Mouse (Mus musculus) brown adipose tissue, adult 24 weeks (tissue): Measurements from ENCODE around the gene Siglec1. TPM values are rescaled to one million over a fixed set of nuclear protein-coding genes. Genes with fewer than 3 reads are reported as not detected.
A peak's percentile ranks its signal among the peaks of the same experiment; 100 is the strongest.
"Not testable (repeated sequence)": the region's sequence is repeated elsewhere in the genome, so short reads cannot be mapped to it uniquely, and the experiment has no call there.

Experiments
- H3K27ac ChIP-seq: fragments of 200-500 bp; replicated peaks from 2 replicates; pipeline ENCODE4 v1.5.1; 2012; ENCODE audit warnings: low read depth, mild to moderate bottlenecking, low read length
- H3K4me1 ChIP-seq: fragments of 200-500 bp; 2 replicates; pipeline ENCODE4 v1.6.1; 2012; ENCODE audit warnings: low read length, mixed read lengths; ENCODE audit not compliant: control insufficient read depth, insufficient read depth, insufficient read length
- H3K4me3 ChIP-seq: fragments of 200-500 bp; 2 replicates; pipeline ENCODE4 v1.5.1; 2012; ENCODE audit warnings: low read depth, mild to moderate bottlenecking, low read length, moderate library complexity; ENCODE audit not compliant: insufficient read depth
- polyA plus RNA-seq: library from polyadenylated mRNA; stranded (reverse); fragments of >200 nt; gene quantifications from 2 replicates; pipeline ENCODE4 v1.2.4, GENCODE M21; 2012; ENCODE audit not compliant: missing spikeins, insufficient read depth, insufficient read length

The Siglec1 gene
- polyA plus RNA-seq, 1 experiment: 1.2 TPM

DNA sequence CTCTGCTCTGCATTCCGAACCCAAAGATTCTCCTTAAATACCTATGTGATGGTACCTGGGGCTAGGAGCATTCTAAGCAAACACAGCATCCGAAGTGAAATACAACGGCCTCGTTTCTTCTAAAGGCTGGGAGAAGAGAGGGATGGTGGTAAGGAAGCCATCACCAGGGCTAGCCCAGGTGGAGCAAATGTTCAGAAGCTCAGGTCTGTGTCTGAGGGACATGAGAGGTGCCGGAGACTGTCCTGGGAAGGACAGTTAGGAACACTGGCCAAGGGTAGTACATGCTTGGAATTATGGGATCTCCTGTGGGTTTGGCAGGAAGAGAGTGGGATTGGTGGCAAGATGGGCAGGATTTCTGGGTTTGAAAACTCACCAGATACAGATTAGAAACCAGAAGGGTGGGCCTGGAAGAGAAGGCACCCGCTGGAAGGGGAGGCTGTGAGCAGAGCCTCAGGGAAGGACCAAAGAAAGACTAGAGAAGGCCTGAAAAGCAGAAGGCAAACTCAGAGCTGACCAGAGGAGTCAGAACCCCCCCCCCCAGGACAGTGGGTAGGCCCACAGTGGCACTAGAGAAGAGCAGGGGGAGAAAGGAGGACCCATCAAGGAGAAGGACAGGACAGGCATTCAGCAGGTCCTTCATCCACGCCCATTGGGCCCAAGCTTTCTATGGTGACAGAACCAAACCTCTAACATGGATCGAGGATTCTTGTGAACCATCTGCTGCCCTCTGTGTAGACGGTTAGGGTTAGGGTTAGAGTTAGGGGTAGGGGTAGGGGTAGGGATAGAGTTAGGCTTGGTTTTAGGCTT lies 38.8 kb upstream of the Siglec1 start:
- Histone ChIP-seq H3K4me3 (no peak overlapping the region), H3K27ac (peak overlapping the region; percentile 95), H3K4me1 (peaks cover 21% of the 10 kb centered on the region)

DNA sequence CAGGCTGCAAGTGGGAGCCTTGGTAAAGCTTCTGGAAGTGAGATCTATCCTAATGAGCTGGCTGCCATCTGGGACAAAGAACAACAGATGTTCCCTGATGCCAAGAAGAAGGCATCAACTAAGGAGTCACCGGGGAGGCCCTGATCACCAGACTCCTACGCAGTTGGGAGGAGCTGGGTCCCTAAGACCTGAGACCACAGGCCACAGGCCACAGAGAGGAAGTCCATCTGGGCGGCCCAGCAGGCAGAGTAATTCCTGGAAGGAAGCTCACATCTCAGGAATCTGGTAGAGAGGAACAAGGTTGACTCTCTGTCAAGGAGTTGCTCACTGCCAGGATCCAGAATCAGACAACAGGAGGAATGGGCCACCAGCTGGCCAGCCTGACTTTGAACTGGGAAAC lies 37.6 kb upstream of the Siglec1 start:
- Histone ChIP-seq H3K4me3 (no peak overlapping the region), H3K4me1 (peaks cover 21% of the 10 kb centered on the region), H3K27ac (peak overlapping the region; percentile 95)

DNA sequence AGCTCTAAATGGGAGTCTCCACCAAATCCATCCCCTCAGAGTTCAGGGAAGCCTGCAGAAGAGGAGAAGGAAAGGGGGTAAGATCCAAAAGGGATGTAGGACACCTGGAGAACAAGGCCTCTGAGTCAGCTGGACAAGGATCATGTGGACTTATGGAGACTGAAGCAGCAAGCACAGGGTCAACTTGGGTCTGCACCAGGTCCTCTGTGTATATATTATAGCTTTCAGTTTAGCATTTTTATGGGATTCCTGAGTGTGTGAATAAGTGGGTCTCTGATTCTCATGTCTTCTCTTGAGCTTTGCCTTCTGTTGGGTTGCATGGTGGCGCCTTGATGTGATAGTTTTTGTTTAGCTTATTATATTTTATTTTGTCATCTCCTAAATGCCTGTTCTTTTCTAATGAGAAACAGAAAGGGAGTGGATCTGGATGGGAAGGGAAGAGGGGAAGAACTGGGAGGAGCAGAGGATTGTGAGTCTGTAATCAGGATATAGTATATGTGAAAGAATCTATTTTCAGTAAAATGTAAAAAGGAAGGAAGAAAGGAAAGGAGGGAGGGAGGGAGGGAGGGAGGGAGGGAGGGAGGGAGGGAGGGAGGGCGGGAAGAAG lies 32.5 kb upstream of the Siglec1 start:
- Histone ChIP-seq H3K4me1 (peaks cover 7% of the 10 kb centered on the region; the same call in 1 of the 2 replicates), H3K4me3 (no peak overlapping the region), H3K27ac (no peak overlapping the region)

DNA sequence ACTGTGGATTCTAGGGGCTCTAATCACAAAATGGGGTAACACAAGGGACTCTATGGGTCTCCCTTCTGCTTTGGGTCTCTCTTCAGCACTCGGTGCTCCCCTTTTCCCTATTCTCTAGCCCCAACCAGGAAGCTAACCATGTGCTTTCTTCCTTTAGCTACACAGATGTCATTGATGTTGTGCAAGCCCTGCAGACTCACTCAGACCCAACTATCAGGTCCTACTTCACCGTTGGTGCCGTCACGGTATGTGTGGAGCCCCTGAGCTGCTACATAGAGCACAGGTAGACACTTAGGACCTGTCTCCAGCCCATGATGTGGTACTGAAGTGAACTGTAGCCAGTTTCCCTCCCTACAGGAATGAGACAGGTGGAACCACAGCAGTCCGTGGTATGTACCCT lies 19.4 kb upstream of the Siglec1 start:
- no peak overlapping the region for H3K4me3 ChIP-seq
- no peak overlapping the region for H3K27ac ChIP-seq
- peaks cover 12% of the 10 kb centered on the region; the same call in 1 of the 2 replicates for H3K4me1 ChIP-seq

DNA sequence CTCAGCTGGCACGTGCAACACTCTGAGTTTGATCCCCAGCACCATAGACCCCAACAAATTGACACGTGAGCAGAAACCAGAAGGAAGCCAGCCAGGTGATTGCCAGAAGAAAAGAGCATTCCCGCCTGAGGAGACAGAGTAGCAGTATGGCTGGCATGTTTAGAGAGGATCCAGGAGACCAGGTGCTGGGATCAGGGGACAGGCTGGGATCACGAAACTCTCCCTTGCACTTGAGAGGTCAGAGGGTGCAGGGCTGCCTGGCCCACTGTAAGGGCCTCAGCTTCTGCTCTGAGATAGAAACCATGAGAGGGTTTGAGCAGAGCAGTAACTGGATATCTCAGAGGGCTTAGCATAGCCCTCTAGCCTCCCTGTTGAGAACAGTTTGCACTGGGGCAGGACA lies 18.5 kb upstream of the Siglec1 start:
- H3K4me1 ChIP-seq: peaks cover 12% of the 10 kb centered on the region; the same call in 1 of the 2 replicates
- H3K27ac ChIP-seq, H3K4me3 ChIP-seq: not testable (repeated sequence)

DNA sequence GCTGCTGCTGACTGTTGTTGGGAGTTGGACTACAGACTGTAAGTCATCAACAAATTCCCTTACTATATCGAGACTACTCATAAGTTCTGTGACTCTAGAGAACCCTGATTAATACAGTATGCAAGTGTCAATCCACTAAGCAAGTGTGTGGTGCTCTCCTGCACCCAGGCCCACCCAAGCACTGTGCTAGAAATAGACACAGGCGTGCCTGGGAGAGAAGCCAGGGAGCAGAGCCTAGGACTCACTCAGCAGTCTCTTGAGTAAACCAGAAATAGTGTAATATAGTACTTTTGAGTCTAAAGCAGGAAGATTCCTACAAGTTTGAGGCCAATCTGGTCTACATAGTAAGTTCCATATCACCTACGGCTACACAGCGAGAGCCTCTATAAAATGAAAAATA lies 17.5 kb upstream of the Siglec1 start:
- Histone ChIP-seq H3K4me3 (no peak overlapping the region), H3K27ac (no peak overlapping the region), H3K4me1 (peaks cover 12% of the 10 kb centered on the region; the same call in 1 of the 2 replicates)

DNA sequence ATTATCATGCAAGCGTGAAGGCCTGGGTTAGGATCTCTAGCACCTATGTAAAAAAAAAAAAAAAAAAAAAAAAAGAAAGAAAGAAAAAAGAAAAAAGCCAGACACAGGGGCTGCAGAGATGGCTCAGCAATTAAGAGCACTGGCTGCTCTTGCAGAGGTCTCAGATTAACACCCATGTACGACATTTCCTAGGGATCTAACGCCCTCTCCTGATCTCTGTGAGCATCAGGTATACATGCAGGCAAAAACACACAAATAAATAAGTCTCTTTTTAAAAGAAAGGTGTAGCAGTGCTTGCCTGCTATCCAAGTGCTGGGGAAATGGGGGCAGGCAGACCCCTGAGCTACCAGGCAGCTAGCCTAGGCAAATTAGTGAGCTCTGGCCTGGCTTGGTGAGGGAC lies 15.0 kb upstream of the Siglec1 start:
- Histone ChIP-seq H3K4me1 (peaks cover 30% of the 10 kb centered on the region; the same call in 1 of the 2 replicates), H3K4me3 (no peak overlapping the region), H3K27ac (no peak overlapping the region)

DNA sequence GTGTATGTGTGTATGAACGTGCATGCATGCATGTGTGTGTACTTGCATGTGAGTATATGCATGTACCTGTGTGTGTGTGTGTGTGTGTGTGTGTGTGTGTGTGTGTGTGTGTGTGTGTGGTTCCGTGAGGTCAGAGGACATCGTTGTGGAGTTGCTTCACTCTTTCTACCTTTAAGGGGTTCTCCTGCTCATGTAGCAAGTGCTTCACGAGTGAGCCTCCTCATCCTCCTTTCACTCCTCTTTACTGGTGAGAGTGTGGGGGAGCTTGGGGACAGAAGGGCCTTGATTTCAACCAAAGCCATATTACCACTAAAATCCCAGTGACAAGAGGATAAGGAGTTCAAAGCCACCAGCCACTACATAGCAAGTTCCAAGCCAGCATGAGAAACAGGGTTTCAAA lies 10.5 kb upstream of the Siglec1 start:
- Histone ChIP-seq H3K4me3 (no peak overlapping the region), H3K4me1 (peaks cover 24% of the 10 kb centered on the region; the same call in 1 of the 2 replicates), H3K27ac (peak overlapping the region; percentile 96)

DNA sequence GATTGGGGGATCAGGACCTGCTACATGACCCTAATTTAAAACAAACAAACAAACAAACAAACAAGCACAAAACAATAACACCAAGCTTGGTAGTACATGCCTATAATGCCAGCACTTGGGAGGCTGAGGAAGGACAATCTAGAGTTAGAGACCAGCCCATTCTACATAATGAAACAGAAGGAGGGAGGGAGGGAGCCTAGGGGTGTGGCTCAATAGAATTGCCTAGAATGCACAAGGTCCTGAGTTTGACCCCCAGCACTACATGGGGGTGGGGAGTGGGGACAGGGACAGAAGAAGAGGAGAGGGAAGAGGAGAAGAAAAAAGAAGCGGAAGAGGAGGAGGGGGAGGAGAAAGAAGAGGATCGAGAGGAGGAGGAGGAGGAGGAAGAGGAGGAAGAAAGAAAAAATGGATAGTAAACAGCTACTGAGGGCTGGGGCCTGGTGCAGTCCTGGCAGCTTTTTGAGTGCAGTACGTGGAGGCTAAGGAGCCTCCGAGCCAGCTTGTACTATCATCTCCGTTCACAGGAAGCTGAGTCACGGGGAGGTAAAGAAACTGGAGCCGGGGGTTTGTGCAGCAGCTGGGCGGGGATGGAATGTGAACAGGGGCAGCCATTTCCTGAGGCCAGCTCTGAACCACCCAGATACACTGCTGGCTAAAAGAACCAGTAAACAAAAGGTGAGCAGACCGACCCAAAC lies 9.7 kb upstream of the Siglec1 start:
- 0 out of 2 replicates have a peak overlapping the region, but pooled peaks have one; percentile 11 for H3K4me3 ChIP-seq

DNA sequence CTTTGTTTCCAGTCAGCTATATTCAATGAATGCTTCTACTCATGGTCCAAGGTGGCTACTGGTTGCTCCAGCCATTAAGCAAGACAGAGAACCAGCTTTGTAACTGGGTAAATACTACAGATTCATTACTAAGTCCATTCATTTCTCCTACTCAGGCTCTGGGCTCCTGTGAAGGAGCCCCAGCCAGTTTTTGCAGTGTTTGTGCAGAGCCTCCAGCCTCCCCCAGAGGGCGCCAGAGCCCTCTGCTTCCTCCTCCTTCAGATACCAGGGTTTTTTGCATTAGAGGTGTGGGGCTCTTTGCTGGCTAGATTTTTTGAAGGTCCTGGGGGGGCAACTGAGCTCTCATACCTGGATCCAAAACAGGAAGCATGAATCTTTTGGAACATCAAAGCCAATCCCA lies 8.3 kb upstream of the Siglec1 start:
- Histone ChIP-seq H3K4me3 (no peak overlapping the region), H3K27ac (no peak overlapping the region), H3K4me1 (peaks cover 29% of the 10 kb centered on the region; the same call in 1 of the 2 replicates)

More for the DNA sequence above, 9.7 kb upstream of the Siglec1 start:
- Histone ChIP-seq H3K4me1 (peaks cover 27% of the 10 kb centered on the region; the same call in 1 of the 2 replicates), H3K27ac (peak overlapping the region; percentile 98)

DNA sequence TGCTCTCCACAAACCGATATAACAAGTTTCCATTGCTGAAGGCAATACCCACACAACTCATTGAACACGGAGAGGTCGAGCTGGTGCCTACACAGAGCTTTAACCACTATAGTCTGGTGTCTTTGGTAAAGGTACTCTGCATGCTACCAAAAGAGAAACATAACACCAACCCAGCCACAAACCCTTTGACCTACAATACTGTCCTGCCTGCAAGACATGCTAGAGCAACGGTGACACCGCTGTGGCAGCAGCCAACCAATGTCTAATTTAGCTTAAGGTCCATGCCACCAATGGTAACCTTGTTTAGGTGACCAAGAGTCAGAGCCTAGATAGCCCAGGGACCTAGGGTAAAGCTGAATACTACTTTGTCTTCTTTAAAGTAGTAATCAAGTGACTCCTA lies 7.0 kb upstream of the Siglec1 start:
- Histone ChIP-seq H3K4me3 (no peak overlapping the region), H3K4me1 (peaks cover 29% of the 10 kb centered on the region; the same call in 1 of the 2 replicates), H3K27ac (no peak overlapping the region)

DNA sequence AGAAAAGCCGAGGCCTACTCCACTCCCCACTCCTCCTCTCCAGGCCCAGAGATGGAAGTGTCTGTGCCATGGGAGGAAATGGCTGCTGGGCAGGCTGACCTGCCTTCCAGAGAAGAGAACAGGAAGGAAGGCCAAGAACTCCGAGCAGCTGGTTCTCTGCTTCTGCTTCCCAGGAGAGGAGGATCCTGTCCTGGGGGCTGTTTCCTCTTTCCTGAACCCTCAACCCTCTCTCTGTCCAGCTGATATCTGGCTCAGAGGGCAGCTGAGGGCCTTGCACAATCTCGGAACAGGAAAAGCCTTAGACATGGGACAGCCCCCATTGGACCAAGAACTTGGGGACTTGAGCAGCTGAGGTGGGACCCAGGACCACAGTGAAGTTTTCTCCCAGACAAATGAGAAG lies 4.3 kb upstream of the Siglec1 start:
- H3K4me3 ChIP-seq: no peak overlapping the region
- peak overlapping the region; percentile 66 for H3K27ac ChIP-seq
- H3K4me1 ChIP-seq: peaks cover 7% of the 10 kb centered on the region; the same call in 1 of the 2 replicates

DNA sequence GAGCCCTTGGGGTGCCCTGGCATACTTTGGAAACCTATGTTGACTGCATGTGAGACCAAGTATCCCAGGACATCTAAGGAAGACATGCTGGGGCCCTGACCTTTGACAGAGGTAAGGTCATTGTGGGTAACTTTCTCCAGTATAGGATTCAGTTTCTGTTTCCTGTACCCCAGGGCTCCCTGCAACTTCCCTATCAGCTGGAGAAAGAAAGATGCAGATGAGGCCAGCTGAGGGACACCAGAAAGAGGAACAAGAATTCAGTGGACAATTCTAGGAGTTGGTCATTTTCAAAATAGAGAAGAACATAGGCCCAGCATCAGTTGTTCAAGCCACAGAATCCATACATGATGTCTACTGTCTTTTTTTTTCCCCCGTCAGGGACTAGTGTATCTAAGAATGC lies 3.1 kb upstream of the Siglec1 start:
- peak overlapping the region; percentile 66 for H3K27ac ChIP-seq
- peaks cover 5% of the 10 kb centered on the region; the same call in 1 of the 2 replicates for H3K4me1 ChIP-seq
- H3K4me3 ChIP-seq: no peak overlapping the region

DNA sequence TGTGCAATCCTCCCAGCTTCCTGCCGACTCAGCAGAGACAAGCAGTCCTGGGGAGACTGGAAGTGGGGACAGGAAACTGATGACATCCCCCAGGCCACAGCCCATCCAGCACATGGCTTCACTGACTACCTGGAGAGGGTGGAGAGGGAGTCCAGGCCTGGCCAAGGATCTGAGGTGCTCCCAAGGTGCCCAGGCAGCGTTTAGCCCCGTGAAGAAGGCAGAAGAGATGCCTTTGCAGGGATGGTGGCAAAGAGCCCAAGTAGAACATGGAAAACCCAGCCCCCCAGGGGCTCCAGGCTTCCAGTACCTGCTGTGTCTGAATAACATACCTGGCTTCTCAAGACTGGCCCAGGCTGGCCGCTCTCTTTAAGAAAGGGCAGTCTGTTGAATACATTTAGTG lies 2.0 kb upstream of the Siglec1 start:
- H3K27ac ChIP-seq: peak overlapping the region; percentile 20; the same call in 1 of the 2 replicates
- H3K4me3 ChIP-seq: no peak overlapping the region
- peaks cover 5% of the 10 kb centered on the region; the same call in 1 of the 2 replicates for H3K4me1 ChIP-seq

DNA sequence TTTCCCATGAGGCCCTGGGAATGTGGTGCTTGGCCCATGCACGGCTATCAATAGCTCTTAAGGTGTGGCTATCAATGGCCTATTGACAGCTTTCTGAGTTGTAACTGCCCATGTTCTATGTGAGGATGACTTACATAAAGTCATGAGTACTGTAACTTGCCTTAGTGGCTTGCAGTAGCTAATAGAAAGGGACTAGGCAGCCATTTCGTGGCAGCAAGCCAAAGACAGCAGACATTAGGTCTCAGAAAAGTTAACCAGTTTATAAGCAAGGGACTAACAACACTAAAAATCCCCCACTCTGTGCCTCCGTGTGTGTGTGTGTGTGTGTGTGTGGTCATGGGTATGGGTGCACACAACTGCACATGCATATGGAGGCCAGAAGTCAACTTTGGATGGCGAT lies 2.4 kb downstream of the Siglec1 start:
- Histone ChIP-seq H3K27ac (no peak overlapping the region), H3K4me3 (no peak overlapping the region), H3K4me1 (no peaks in the 10 kb centered on the region)
